Mouse (Mus musculus) limb, embryonic 14.5 days (tissue): Measurements from ENCODE around the gene Kdf1. TPM values are rescaled to one million over a fixed set of nuclear protein-coding genes. Genes with fewer than 3 reads are reported as not detected.

Experiments
- ATAC-seq: fragments of 200-750 bp; cut with Nextera tagmentation; 2 replicates; pipeline ENCODE4 v1.8.0; 2017; ENCODE audit warnings: low read depth, moderate number of reproducible peaks, moderate TSS enrichment; ENCODE audit not compliant: low FRiP score
- DNase-seq: peaks from one replicate; pipeline ENCODE4 v3.0.0-alpha.2; 2015; ENCODE audit warnings: low spot score
- H3K27ac ChIP-seq: fragments of 300-500 bp; sonication (generic); replicated peaks from 2 replicates; pipeline ENCODE4 v1.5.1; 2014; ENCODE audit warnings: low read depth, mild to moderate bottlenecking, low read length, moderate library complexity, mixed read lengths
- H3K27me3 ChIP-seq: fragments of 300-500 bp; sonication (generic); 2 replicates; pipeline ENCODE4 v1.6.1; 2014; ENCODE audit warnings: low read length, mixed read lengths; ENCODE audit not compliant: control insufficient read depth, insufficient read depth
- H3K36me3 ChIP-seq: fragments of 300-500 bp; sonication (generic); 2 replicates; pipeline ENCODE4 v1.6.1; 2014; ENCODE audit warnings: mild to moderate bottlenecking, low read length, moderate library complexity, mixed read lengths; ENCODE audit not compliant: control insufficient read depth, insufficient read depth
- H3K4me1 ChIP-seq: fragments of 300-500 bp; sonication (generic); 2 replicates; pipeline ENCODE4 v1.6.1; 2014; ENCODE audit warnings: antibody characterized with exemption, low read length, mixed read lengths; ENCODE audit not compliant: control insufficient read depth, insufficient read depth
- H3K4me2 ChIP-seq: fragments of 300-500 bp; sonication (generic); replicated peaks from 2 replicates; pipeline ENCODE4 v1.6.1; 2014; ENCODE audit warnings: low read depth, mild to moderate bottlenecking, low read length, moderate library complexity; ENCODE audit not compliant: severe bottlenecking
- H3K4me3 ChIP-seq: fragments of 300-500 bp; sonication (generic); replicated peaks from 2 replicates; pipeline ENCODE4 v1.5.1; 2014; ENCODE audit warnings: low read length
- H3K9ac ChIP-seq: fragments of 300-500 bp; sonication (generic); 2 replicates; pipeline ENCODE4 v1.6.1; 2014; ENCODE audit warnings: mild to moderate bottlenecking, low read depth, low read length, moderate library complexity; ENCODE audit not compliant: severe bottlenecking
- H3K9me3 ChIP-seq: fragments of 300-500 bp; sonication (generic); 2 replicates; pipeline ENCODE4 v1.6.1; 2016; ENCODE audit warnings: low read length; ENCODE audit not compliant: control insufficient read depth
- POLR2A ChIP-seq: fragments of 200-500 bp; IDR thresholded peaks from 2 replicates; pipeline ENCODE4 v1.8.0; 2012; ENCODE audit warnings: inconsistent platforms, mild to moderate bottlenecking, moderate library complexity, borderline replicate concordance; ENCODE audit not compliant: insufficient read depth, insufficient read length; ENCODE audit errors: extremely low read depth
- WGBS: fragments of 180-500 bp; shearing (Covaris S2); extraction: QIAGEN DNeasy Blood & Tissue Kit; methylation state at CpG from one replicate; pipeline ENCODE4 v1.1.7; 2014; 5-methylcytosine and 5-hydroxymethylcytosine counted together
- polyA plus RNA-seq, 2 experiments: library from polyadenylated mRNA; depleted of rRNA in 1 of 2; stranded (reverse) in 1 of 2; unstranded in 1 of 2; fragments of >200 nt; fragmentation: Nextera tagmentation in 1 of 2; extraction: Ambion mirVana in 1 of 2; gene quantifications; 2 replicates each; pipeline versions ENCODE4 v1.2.1 to v1.2.3; 2012 to 2014

The Kdf1 gene
- polyA plus RNA-seq, 2 experiments = 7.1 to 13.5 TPM

- TF ChIP-seq POLR2A = no peak
- no peak overlapping the region for H3K9ac ChIP-seq
- no peaks in the 10 kb centered on the region for H3K9me3 ChIP-seq
- 16% methylated on average over 8 of the region's 8 CpGs for whole genome bisulfite sequencing
- no peak for ATAC-seq
- no peaks in the 10 kb centered on the region for H3K36me3 ChIP-seq
- no peak overlapping the region for H3K27ac ChIP-seq
- H3K4me3 ChIP-seq = no peak overlapping the region
- no peak for DNase-seq
- no peak overlapping the region for H3K4me2 ChIP-seq
- H3K4me1 ChIP-seq = no peaks in the 10 kb centered on the region
- no peaks in the 10 kb centered on the region for H3K27me3 ChIP-seq
These were observed 48.5 kb downstream of the Kdf1 start for GRCm38 (mm10) chr4:133567251-133567650.

DNA sequence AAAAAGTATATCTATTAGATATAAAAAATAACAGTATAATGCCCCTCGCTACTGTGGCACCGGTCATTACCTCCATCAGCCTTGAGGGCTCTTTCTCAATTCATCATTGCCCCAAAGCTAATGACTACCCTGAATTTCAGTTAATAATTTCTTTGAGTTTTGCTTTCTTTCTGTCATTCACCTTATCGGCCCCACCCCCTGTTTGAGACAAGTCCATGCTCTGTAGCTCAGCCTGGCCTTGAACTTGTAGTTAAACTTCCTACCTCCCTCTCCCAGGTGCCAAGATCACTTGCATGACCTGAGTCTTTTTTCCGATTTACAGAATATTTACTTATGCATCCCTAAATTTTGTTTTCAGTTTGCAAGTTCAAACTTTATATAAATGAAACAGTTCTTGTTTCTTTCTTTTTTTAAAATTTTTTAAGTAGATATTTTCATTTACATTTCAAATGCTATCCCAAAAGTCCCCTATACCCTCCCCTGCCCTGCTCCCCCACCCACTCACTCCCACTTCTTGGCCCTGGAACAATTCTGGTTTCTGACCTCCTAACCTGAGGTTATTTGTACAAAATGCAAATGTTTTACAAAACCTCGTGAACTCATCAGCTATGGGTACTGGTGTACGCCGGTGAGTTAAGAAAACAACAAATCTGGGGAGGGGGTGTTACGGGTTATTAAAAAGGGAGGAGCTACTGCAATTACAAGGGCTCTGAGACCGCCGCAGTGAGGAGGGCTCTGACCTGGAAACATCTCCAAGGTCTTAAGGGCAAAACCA, 50.7 kb downstream of the Kdf1 start:
- Histone ChIP-seq H3K9me3 (no peaks in the 10 kb centered on the region), H3K27ac (no peak overlapping the region), H3K4me1 (no peaks in the 10 kb centered on the region), H3K4me3 (no peak overlapping the region), H3K4me2 (no peak overlapping the region), H3K36me3 (no peaks in the 10 kb centered on the region), H3K9ac (no peak overlapping the region), H3K27me3 (no peaks in the 10 kb centered on the region)
- TF ChIP-seq POLR2A = no peak
- 80% methylated on average over 10 of the region's 10 CpGs for WGBS
- DNase-seq = no peak
- ATAC-seq = no peak

GRCm38 (mm10) chr4:133570066-133570466, 51.3 kb downstream of the Kdf1 start:
- Histone ChIP-seq H3K27ac (no peak overlapping the region), H3K9ac (no peak overlapping the region), H3K9me3 (no peaks in the 10 kb centered on the region), H3K27me3 (no peaks in the 10 kb centered on the region), H3K4me2 (no peak overlapping the region), H3K4me3 (no peak overlapping the region), H3K36me3 (no peaks in the 10 kb centered on the region), H3K4me1 (no peaks in the 10 kb centered on the region)
- no peak for TF ChIP-seq POLR2A
- ATAC-seq = no peak
- no peak for DNase-seq
- 54% methylated on average over 10 of the region's 10 CpGs for WGBS

GRCm38 (mm10) chr4:133574070-133574842, 55.5 kb downstream of the Kdf1 start, which contains the start of gene Gpatch3:
Gpatch3 (plus strand) TSS chr4:133574745.
- Histone ChIP-seq H3K9me3 (no peaks in the 10 kb centered on the region), H3K27ac (peak within 1 kb of the TSS; percentile 76), H3K36me3 (peaks cover 14% of the 10 kb centered on the region), H3K4me2 (peak within 1 kb of the TSS; percentile 90), H3K4me1 (peaks cover 5% of the 10 kb centered on the region), H3K27me3 (no peaks in the 10 kb centered on the region), H3K9ac (peak within 1 kb of the TSS; percentile 86), H3K4me3 (peak within 1 kb of the TSS; percentile 94)
- ATAC-seq (peak; percentile 94), DNase-seq (peak; percentile 94)
- peak; percentile 73; the same call in 1 of the 2 replicates for TF ChIP-seq POLR2A
- 9% methylated on average over 41 of the region's 44 CpGs for WGBS

GRCm38 (mm10) chr4:133574843-133575202, 56.1 kb downstream of the Kdf1 start:
- Histone ChIP-seq H3K36me3 (peaks cover 19% of the 10 kb centered on the region), H3K4me1 (peaks cover 5% of the 10 kb centered on the region), H3K4me3 (peak overlapping the region; percentile 94), H3K9me3 (no peaks in the 10 kb centered on the region), H3K27me3 (no peaks in the 10 kb centered on the region), H3K9ac (peak overlapping the region; percentile 86), H3K4me2 (peak overlapping the region; percentile 90), H3K27ac (peak overlapping the region; percentile 76; the same call in 1 of the 2 replicates)
- DNase-seq (no peak), ATAC-seq (peak; percentile 58; the same call in 1 of the 2 replicates)
- under 1% methylated on average over 37 of the region's 41 CpGs for WGBS
- TF ChIP-seq POLR2A = no peak
